Mouse (Mus musculus) Patski (cell line): ENCODE measurements around the gene Emid1. TPM values are rescaled to one million over a fixed set of nuclear protein-coding genes. Genes with fewer than 3 reads are reported as not detected.

ENCODE experiments used
- ATAC-seq: fragments of 100-300 bp; one replicate; pipeline ENCODE4 v1.8.0; 2021
- CTCF ChIA-PET: fragments of 350-600 bp; sonication (Branson Sonifier 250); formaldehyde crosslinking; loops from one replicate; lab custom pipeline; 2022; ENCODE audit warnings: inconsistent platforms; lab: Charles Lee
- POLR2A ChIA-PET: fragments of 350-600 bp; sonication (Branson Sonifier 250); formaldehyde crosslinking; loops from one replicate; lab custom pipeline; 2022; ENCODE audit warnings: antibody characterized with exemption, inconsistent platforms; lab: Charles Lee
- DNase-seq: peaks from one replicate; pipeline ENCODE4 v3.0.0-alpha.2; 2011; ENCODE audit warnings: low read depth, low spot score
- H3K27me3 ChIP-seq: fragments of 371-371 bp; one replicate; pipeline ENCODE4 v1.5.1; 2021
- CTCF ChIP-seq: fragments of 100-300 bp; IDR thresholded peaks from one replicate; pipeline ENCODE4 v1.5.1; 2021
- in situ Hi-C: fragments of 300-500 bp; cut with MboI; formaldehyde crosslinking; loops from 3 replicates; pipeline ENCODE4 v1.11.1; 2018; ENCODE audit warnings: low pct_unique_long_range_greater_than_20kb, mixed read lengths
- polyA plus RNA-seq: library from polyadenylated mRNA; unstranded; gene quantifications from one replicate; pipeline ENCODE4 v1.2.3, GENCODE M21; 2021

Gene Emid1
- polyA plus RNA-seq, 1 experiment from 2014 or later, result not detected

DNA sequence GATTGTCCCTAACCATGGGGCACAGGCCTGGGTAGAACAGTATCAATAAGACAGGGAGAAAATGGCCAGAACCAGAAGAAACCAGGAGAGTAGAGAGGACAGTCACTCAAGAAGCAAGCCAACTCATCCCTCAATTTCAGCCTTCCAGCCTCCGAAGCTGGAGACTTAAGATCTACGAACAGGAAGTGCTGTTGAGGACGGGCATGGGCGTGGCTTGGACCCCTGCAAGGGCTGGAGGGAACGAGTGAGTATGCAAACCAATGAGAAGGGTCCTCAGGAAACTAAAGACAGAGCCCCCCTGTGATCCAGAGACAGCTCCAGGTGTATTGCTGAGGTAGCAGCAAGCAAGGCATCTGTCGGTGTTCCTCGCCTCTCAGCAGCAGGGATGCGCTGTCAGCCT, 12.3 kb upstream of the Emid1 start:
- peaks cover 3% of the 10 kb centered on the region for H3K27me3 ChIP-seq
- CTCF ChIA-PET, result no interaction called here
- POLR2A ChIA-PET, result interaction anchor here (0.6 kb wide), 1 partner anchor 38 kb away, joined by 3 read pairs; no protein-coding TSS in a partner anchor
- in situ Hi-C loops, result no loop called here
- no peak for DNase-seq
- ATAC-seq, result no peak
- TF ChIP-seq CTCF, result no peak

DNA sequence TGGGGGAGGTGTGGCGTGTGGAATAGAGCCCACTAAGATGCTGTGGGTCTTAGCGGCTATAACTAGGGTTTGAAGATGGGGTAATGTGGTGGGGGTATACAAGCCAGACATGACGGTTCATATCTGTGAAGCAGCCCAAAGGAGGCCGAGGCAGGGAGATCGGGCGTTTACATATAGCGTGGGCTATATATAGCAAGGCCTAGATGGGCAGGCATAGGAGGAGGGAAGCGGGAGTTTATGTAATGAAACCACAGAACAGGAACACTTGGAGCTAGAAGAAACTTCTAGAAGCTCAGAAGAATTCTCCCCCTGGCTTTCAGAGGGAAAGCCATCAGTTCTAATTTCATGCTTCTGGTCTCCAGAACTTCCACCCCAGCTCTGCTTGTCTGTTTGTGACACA, 11.4 kb upstream of the Emid1 start:
- POLR2A ChIA-PET, result no interaction called here
- no peak for TF ChIP-seq CTCF

DNA sequence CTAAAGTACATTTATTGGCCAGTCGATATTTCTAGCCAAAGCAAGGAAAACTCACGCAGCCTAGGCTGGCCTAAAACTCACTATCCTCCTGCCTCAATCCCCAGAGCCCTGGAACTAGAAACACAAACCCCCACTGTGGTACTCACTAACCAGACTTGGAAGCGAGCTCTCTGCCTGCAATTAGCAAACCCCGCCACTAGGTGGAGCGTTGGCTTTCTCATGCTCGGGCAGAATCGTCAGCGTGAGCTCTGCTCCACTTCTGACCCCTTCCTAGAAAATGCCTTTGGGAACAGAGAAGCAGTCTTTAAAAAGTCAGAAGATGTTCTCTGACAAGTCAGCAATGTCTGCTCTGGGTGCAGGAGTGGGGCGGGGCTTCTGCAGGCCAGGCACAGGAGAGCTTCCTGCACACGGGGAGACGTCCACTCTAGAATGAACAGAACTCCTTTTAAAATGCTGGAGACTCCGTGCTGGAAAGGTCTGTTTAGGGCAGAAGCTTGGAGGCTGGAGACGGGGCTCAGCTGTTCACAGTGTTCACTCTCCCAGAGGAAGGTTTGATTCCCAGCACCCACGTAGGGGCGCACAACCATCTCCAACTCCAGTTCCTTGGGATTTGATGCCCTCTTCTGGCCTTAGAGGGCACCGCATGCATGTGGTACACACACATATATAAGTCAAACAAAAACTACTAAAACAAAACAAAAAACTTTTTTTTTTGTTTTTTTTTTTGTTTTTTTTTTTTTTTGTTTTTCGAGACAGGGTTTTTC, 8.8 kb upstream of the Emid1 start:
- peaks cover 12% of the 10 kb centered on the region for H3K27me3 ChIP-seq
- in situ Hi-C loops, result no loop called here
- ATAC-seq (no peak), DNase-seq (no peak)
- no peak for TF ChIP-seq CTCF
- ChIA-PET POLR2A (interaction anchor here (0.6 kb wide), 1 partner anchor 418 kb away, joined by 4 read pairs; no protein-coding TSS in a partner anchor), CTCF (interaction anchor here (1.0 kb wide), 2 partner anchors 19 to 46 kb away, joined by 3 to 4 read pairs; no protein-coding TSS in a partner anchor)

More for the DNA sequence above, 11.4 kb upstream of the Emid1 start:
- DNase-seq, result no peak
- no peak for ATAC-seq
- CTCF ChIA-PET, result interaction anchor here (1.0 to 1.3 kb wide), 2 partner anchors 9 to 48 kb away, joined by 3 to 4 read pairs; no protein-coding TSS in a partner anchor
- in situ Hi-C loops, result no loop called here
- H3K27me3 ChIP-seq, result peaks cover 3% of the 10 kb centered on the region

- no peak for ATAC-seq
- TF ChIP-seq CTCF, result no peak
- DNase-seq, result no peak
- H3K27me3 ChIP-seq, result peaks cover 12% of the 10 kb centered on the region
- ChIA-PET CTCF (no interaction called here), POLR2A (interaction anchor here (0.6 kb wide), 1 partner anchor 9 kb away, joined by 3 read pairs; no protein-coding TSS in a partner anchor)
- in situ Hi-C loops, result no loop called here
These were observed 6.0 kb upstream of the Emid1 start for GRCm38 (mm10) chr11:5158056-5158455.

DNA sequence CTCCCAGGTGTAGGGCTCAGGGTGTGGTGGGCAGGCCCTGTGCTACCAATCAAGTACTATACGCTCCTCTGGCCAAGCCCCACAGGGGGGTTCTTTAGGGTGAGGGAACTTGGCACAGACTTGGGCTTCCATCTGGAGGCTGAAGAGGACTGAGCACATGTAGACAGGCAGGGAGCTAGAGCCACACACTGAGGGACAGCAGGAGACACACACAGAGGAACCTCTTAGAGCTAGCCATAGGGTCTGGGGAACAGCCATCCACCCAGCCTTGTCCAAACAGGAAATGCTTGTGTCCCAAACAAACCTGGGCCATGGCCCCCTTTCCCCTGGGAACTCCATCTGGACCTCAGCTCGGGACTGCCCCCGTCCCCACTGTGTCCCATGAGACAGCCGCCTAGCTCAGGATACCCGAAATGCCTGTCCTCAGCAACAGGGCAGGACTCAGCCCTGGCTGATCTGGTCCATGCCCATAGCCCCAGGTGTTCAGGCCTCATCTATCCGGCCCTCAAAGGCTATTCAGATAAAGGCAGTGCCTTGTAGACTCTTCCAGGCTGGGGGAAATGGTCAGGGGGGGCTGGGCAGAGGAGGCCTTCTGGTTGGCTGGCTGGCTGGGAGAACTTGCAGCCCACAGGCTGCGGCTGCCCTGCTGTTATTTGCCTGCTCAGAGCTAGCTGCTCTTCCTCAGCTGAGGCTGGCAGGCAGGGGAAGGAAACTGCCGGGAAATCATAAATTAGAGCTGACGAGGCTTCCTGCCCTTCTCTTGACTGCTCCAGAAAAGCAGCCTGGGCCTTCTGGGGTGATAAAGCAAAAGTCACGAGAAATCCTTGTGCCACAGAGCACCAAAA, 3.1 kb upstream of the Emid1 start:
- no peak for DNase-seq
- in situ Hi-C loops, result no loop called here
- ATAC-seq, result no peak
- ChIA-PET CTCF (interaction anchor here (1.1 to 1.3 kb wide), 2 partner anchors 40 to 41 kb away, joined by 3 read pairs; no protein-coding TSS in a partner anchor), POLR2A (no interaction called here)
- TF ChIP-seq CTCF, result no peak
- peaks cover 24% of the 10 kb centered on the region for H3K27me3 ChIP-seq

DNA sequence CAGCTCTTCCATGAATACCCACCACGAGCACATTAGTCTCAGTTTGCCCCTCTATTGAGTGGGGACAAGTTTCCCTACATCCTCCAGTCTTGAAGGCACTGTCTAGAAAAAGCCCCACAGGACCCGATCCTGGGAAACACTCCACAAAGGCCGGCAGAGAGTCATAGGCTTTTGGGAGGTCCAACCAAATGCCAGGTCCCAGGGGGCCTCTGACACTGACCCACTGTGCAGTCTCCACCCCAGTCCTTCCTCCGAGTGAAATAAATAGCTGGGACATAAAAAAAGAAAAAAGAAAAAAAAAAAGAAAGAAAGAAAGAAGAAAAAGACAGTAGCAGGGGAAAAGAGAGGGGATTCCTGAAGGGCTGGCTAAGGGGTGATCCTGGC, 818 bp downstream of the Emid1 start:
- DNase-seq, result no peak
- no peak for TF ChIP-seq CTCF
- no peak for ATAC-seq
- POLR2A ChIA-PET, result interaction anchor here (0.7 to 1.2 kb wide), 2 partner anchors 10 to 798 kb away, joined by 3 to 4 read pairs; no protein-coding TSS in a partner anchor
- CTCF ChIA-PET, result interaction anchor here (1.3 kb wide), 1 partner anchor 36 kb away, joined by 3 read pairs; no protein-coding TSS in a partner anchor
- H3K27me3 ChIP-seq, result peaks cover 12% of the 10 kb centered on the region
- in situ Hi-C loops, result no loop called here

GRCm38 (mm10) chr11:5150416-5151246, 1.4 kb downstream of the Emid1 start:
- peaks cover 12% of the 10 kb centered on the region for H3K27me3 ChIP-seq
- in situ Hi-C loops, result no loop called here
- POLR2A ChIA-PET, result interaction anchor here (1.2 kb wide), 1 partner anchor 9 kb away, joined by 3 read pairs; no protein-coding TSS in a partner anchor
- DNase-seq (no peak), ATAC-seq (no peak)
- CTCF ChIA-PET, result interaction anchor here (1.3 kb wide), 1 partner anchor 36 kb away, joined by 3 read pairs; no protein-coding TSS in a partner anchor
- no peak for TF ChIP-seq CTCF

GRCm38 (mm10) chr11:5149955-5150354, 2.1 kb downstream of the Emid1 start:
- TF ChIP-seq CTCF, result no peak
- DNase-seq (no peak), ATAC-seq (no peak)
- CTCF ChIA-PET, result no interaction called here
- peaks cover 12% of the 10 kb centered on the region for H3K27me3 ChIP-seq
- POLR2A ChIA-PET, result no interaction called here
- in situ Hi-C loops, result no loop called here

GRCm38 (mm10) chr11:5149249-5149648, 2.8 kb downstream of the Emid1 start:
- TF ChIP-seq CTCF, result no peak
- in situ Hi-C loops, result no loop called here
- DNase-seq (no peak), ATAC-seq (no peak)
- H3K27me3 ChIP-seq, result peaks cover 12% of the 10 kb centered on the region
- ChIA-PET POLR2A (interaction anchor here (0.5 kb wide), 1 partner anchor 9 kb away, joined by 3 read pairs; no protein-coding TSS in a partner anchor), CTCF (no interaction called here)
